Mouse (Mus musculus): ENCODE measurements around the gene Adgrl2.

Adgrl2 gene

GRCm38 (mm10) chr3:148885980-148886668 is 104.2 kb downstream of the Adgrl2 start:
- in situ Hi-C loops (cut with MboI, MseI), result no loop called here

GRCm38 (mm10) chr3:148885184-148885583 is 105.2 kb downstream of the Adgrl2 start:
- in situ Hi-C loops (cut with MboI, MseI), result no loop called here

GRCm38 (mm10) chr3:148881431-148881830 is 108.9 kb downstream of the Adgrl2 start:
- in situ Hi-C loops (cut with MboI, MseI), result no loop called here

GRCm38 (mm10) chr3:148872563-148872962 is 117.8 kb downstream of the Adgrl2 start:
- in situ Hi-C loops (cut with MboI, MseI), result no loop called here

DNA sequence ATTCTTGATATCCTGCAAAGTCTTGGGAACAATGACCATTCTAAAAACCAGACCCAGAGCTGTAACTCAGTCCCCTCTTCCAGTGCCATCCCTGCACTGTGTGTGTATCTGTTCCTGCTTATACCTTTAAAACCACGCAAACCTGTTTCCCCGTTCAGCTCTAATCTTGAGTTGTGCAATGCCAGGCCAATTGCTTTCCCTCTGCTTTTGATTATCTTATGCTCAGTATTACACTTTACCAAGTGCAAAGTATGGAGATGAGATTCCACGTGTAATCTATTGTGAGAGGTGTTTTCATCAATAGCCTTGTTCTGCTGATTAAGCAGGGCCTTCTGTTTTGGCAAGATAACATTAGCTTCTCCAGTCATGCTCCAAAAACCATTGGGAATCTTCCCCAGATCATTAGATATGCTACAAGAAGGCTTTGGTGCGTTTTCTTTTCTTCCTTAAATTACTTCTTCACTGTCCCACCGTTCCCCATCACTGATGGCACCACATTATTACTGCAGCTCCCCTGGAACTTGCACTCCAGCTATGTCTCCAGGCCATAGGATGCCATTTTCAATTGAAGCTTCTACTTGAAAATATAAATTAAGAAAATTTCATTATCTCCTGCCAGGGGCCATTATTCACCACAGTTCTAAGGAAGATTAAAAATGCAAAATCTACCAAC is 118.4 kb downstream of the Adgrl2 start:
- in situ Hi-C loops (cut with MboI, MseI), result no loop called here

GRCm38 (mm10) chr3:148867618-148868017 is 122.7 kb downstream of the Adgrl2 start:
- in situ Hi-C loops (cut with MboI, MseI), result no loop called here

DNA sequence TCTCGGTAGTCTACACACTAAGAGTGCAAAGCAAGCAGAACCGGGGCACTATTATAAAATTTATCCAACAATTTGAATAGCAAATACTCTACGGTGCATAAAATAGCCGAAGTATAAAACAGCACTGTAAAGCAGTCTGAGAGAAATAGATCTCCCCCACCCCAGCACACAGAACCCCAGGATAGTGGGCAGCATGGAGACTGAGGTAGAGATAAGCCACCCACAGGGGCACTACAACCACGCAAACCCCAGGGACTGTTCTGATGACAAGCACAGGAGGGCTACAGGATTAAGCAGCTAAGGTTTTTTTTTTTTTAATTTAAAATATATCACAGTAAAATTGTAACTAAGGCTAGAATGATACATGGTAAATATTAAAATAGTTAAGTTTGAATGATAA is 123.7 kb downstream of the Adgrl2 start:
- in situ Hi-C loops (cut with MboI, MseI), result no loop called here

DNA sequence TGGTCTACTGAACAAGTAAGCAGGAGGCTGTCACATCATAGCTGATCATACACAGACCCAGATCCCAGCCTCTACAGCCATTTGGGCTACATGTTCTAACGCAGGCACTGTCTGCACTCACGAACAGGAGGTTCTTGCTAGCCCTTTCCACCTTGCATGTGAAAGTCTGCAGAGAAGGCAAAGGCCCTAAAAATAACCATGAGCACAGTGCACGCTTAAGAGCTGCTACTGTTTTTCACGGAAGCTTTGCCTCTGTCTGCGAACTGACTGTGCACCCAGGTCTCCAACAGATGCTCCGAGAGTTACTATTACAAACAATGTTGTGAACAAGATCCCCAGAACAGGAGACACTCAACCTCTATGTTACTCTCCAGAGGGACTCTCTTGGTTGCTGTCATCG is 124.3 kb downstream of the Adgrl2 start:
- in situ Hi-C loops (cut with MboI, MseI), result no loop called here

DNA sequence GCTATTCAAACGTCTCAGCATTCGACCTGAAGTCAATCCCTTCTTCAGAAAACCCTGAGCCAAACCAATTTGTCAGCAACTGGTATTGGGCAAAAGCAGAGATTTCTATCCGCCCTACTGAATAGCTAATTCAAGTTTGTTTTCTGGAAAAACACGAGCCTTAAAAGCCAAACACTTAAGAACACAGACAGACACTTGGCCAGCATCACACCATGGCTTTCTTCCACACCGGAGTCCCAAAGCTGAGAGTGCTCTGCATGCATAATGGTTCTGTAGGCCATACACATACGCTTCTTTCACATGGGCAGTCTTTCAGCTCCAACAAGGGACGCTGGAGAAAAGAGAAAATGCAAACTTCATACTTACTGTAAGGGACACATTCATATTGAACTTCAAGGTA is 125.1 kb downstream of the Adgrl2 start:
- in situ Hi-C loops (cut with MboI, MseI), result no loop called here

DNA sequence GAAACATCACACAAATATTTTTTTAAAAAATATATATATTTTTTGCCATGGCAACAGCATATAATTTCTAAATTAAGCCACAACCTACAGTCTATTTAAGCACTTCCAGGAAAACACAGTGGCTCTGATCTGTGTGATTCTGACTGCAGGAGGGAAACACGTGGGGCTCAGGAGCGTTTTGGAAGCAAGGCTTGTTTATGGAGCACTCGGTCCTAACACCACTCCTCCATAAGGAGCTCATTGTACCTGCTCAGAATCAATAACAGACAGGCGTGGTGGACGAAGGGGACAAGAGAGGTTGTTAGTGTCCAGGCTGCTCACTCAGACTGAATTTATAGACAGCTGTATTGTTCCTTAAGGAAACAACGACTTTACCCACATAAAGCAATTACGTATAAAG is 128.5 kb downstream of the Adgrl2 start:
- in situ Hi-C loops (cut with MboI, MseI), result no loop called here

DNA sequence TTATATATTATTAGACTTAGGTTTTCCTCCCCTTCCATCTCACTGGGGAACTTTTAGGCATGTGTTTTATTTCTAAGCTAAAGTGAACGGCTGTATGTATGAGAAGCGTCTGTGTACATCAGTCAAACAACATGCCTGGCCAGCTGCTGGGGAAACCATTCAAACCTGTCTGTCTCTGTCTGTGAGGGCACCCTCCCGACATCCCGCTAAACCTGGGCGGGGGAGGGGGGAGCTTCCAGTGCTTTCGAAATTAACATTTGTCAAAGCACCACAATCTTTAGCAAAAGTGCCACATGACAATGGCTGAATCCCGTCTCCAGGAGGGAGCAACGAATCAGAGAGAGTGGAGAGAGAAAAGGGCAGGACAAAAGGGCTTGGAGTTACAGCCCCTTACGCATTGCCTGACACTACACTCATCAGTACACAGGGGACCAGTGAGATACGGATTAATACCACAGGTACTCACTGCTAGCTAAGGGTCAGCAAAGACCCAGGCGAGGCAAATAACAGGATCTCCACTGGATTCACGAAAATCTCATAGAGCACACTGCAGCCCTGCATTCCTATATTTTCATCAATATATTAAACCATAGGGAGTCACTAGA is 135.9 kb downstream of the Adgrl2 start:
- in situ Hi-C loops (cut with MboI, MseI), result no loop called here

DNA sequence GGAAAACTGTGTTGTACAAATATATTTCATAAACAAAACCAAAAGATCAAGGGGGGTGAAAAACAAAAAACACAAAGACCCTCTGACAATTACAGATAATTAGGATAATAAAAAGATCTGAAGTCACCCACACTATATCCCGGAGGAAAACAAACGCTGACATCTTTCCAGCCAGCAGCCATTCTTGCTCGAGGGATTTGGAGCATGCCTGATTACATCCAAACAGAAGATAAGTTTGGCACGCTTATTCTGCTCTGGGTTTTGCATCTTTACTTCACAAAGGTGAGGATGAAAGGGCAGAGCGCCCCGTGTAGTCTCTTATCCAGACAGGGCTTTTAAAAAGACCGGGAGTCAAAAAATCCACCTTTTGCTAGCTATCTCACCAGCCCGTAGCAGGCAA is 137.0 kb downstream of the Adgrl2 start:
- in situ Hi-C loops (cut with MboI, MseI), result no loop called here

- in situ Hi-C loops (cut with MboI, MseI), result no loop called here
These were observed 137.8 kb downstream of the Adgrl2 start for GRCm38 (mm10) chr3:148852556-148852955.

DNA sequence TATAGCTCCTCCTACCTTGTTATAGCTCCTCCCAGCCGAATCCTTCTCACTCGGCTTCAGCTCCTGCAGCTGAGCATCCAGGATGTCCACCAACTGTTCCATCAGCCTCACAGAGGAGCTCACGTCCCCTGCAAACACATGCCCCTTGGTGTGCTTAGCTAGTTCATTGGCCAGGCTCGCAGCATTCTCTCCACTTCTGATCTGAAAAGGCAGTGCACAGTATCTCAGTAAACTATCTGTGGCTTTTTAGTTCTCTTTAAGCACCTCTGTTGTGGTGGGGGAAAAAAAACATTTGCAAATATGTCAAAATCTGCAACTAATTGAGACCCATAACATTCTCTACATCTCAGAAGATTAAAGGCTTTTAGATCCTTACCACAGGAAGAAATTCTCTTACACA is 139.5 kb downstream of the Adgrl2 start:
- in situ Hi-C loops (cut with MboI, MseI), result no loop called here

DNA sequence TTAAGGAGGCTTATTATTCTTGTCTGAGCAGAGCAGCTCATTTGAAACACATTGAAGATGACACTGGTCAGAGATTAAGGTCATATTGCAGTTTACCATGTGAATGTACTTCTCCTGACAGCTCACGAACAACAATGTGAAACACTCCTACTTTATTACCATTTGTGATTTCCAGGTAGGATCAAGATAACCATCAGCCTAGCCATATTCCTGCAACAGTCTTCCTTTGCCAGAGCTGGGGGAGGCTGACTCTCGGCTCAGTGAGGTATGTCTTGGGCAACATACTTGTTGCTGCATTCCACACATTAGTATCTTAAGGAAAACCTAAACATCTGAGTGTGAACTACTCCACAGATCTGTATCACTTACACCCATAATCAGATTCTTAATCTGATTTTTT is 142.0 kb downstream of the Adgrl2 start:
- in situ Hi-C loops (cut with MboI, MseI), result no loop called here

DNA sequence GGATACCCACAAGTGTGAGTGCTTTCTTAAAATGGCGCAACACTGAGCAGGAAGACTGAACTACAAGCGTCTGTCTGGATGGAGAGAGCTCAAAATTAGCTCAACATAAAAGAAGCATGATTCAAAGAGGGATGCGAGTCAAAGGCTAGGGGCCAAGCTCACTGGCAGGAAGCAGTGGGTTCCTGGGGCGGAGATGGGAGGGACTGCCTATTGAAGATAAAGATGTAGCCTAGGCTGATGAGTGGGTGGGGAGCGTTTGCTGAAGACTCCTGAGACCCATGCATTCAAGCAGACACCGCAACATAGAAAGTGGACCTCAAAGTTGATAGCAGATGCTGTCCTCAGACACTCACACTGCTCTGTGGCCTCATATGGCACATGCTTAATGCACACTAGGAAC is 146.2 kb downstream of the Adgrl2 start:
- in situ Hi-C loops (cut with MboI, MseI), result no loop called here

DNA sequence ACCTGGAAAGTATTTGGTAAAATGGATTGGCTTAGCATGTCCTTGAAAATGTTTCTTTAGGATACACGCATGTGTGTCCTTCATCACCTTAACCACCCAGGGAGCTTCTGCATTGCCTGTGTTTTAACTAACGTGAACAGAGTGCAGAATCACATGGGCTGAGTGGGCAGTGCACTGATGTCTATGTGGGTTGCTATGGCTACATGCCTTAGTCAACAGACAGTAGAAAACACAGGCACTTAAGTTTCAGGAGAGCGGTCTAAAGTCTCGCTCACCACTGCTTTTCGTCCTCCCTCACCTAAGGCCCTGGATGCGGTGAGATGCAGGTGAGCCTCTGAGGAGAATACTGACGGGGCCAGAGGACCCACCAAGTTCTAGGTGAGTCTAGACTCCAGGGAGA is 147.8 kb downstream of the Adgrl2 start:
- in situ Hi-C loops (cut with MboI, MseI), result no loop called here

GRCm38 (mm10) chr3:148838835-148839296 is 151.5 kb downstream of the Adgrl2 start:
- in situ Hi-C loops (cut with MboI, MseI), result no loop called here

DNA sequence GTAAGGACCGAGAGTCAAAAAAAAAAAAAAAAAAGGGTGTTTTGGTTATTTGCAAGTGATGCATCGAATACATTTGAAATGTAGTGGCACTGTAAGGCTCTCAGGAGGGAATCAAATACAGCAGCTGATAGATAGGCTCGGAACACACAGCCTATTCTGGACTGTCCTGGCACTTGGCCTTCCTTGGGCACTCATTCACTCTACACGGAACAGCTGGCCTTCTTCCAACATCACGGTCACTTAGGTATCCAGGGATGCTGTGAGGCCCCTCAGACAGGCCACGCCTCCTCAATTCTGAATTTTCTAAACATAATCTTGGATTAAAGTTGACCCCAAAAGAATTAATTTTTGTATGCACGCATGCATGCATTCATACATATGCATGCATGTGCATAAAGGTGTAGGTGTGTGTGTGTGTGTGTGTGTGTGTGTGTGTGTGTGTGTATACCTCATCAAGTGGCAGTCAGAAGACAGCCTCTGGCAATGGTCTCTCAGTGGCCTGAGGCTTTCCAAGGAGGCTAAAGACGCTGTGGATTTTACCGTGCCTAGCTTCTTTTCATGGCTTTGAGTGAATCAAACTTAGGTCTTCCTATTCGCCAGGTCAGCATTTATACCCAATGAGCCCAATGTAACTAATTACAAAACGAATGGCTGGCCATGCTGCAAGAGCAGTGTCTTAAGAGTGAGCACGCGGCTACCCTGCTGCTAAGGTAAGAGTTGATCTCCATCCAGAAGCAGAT is 152.1 kb downstream of the Adgrl2 start:
- in situ Hi-C loops (cut with MboI, MseI), result no loop called here

DNA sequence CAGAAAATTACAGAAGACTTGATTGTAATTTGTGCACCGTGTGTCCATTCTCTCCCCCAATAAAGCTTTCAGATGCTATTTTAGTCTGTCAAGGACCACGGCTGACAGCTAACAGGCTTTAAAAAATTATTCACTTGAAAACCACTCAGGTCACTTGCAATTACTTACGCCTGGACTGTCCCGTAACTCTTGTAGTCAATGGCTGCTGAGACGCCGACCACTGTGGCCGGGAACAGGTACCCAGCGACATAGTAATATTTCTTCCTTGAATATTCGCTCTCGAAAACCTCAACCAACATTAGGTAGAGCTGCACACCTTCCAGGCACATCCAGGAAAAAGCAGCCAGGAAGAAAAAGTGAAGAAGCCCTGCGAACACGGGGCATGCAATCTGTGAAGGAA is 155.2 kb downstream of the Adgrl2 start:
- in situ Hi-C loops (cut with MboI, MseI), result no loop called here

GRCm38 (mm10) chr3:148833070-148833769 is 157.1 kb downstream of the Adgrl2 start:
- in situ Hi-C loops (cut with MboI, MseI), result no loop called here

DNA sequence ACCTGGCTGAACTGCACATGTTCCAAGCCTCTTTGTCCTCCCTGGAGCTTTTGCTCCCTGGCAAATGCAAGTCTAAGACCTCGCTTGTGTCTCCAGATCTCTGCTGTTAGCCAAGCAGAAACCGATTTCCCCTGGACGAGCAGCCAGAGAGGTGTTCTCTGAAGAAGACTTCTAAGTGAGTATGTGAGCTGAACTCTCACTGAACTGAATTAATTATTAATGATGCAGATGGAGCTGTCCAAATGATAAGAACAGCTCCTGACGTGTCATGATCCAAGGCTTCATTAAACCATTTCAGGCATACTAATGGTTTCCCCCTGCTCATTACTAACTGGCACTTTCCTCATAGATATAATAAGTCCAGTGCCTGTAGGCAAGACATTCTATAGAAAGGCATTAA is 158.4 kb downstream of the Adgrl2 start:
- in situ Hi-C loops (cut with MboI, MseI), result no loop called here

Measured in T-helper 17 cell (primary cell).